Mouse (Mus musculus) thymus, adult 2 months (tissue): ENCODE results near the gene Cox7a2l. TPM values are rescaled to one million over a fixed set of nuclear protein-coding genes. Genes with fewer than 3 reads are reported as not detected.

Experiments used
- DNase-seq: peaks from one replicate; pipeline ENCODE4 v3.0.0; 2021
- H3K27ac ChIP-seq: fragments of 200-500 bp; 2 replicates; pipeline ENCODE4 v1.5.1; 2012; ENCODE audit warnings: low read length, control low read depth; ENCODE audit not compliant: control insufficient read depth, insufficient read depth
- H3K27me3 ChIP-seq: fragments of 200-500 bp; 2 replicates; pipeline ENCODE4 v1.6.1; 2012; ENCODE audit warnings: mild to moderate bottlenecking, low read length, moderate library complexity, mixed read lengths; ENCODE audit not compliant: control insufficient read depth, insufficient read depth
- H3K36me3 ChIP-seq: fragments of 200-500 bp; 2 replicates; pipeline ENCODE4 v1.6.1; 2012; ENCODE audit warnings: mild to moderate bottlenecking, low read length, moderate library complexity; ENCODE audit not compliant: control insufficient read depth, insufficient read depth
- H3K4me1 ChIP-seq: fragments of 200-500 bp; replicated peaks from 2 replicates; pipeline ENCODE4 v1.6.1; 2012; ENCODE audit warnings: low read length; ENCODE audit not compliant: control insufficient read depth, insufficient read depth
- H3K4me3 ChIP-seq: fragments of 200-500 bp; 2 replicates; pipeline ENCODE4 v1.5.1; 2012; ENCODE audit warnings: mild to moderate bottlenecking, low read length, control low read depth, moderate library complexity; ENCODE audit not compliant: control insufficient read depth, insufficient read depth
- CTCF ChIP-seq: fragments of 200-500 bp; IDR thresholded peaks from 2 replicates; pipeline ENCODE4 v1.5.1; 2012; ENCODE audit warnings: mild to moderate bottlenecking, control low read depth, low read length, moderate library complexity, borderline replicate concordance; ENCODE audit not compliant: control insufficient read depth, poor library complexity, insufficient read depth; ENCODE audit errors: extremely low read depth
- POLR2A ChIP-seq: fragments of 200-500 bp; IDR thresholded peaks from 2 replicates; pipeline ENCODE4 v1.6.1; 2012; ENCODE audit warnings: mild to moderate bottlenecking, low read length, control low read depth, moderate library complexity; ENCODE audit not compliant: control insufficient read depth, poor library complexity, insufficient read depth; ENCODE audit errors: extremely low read depth
- WGBS: fragments of 180-500 bp; shearing (Covaris S2); methylation state at CpG from one replicate; pipeline ENCODE4 v1.1.7; 2018; 5-methylcytosine and 5-hydroxymethylcytosine counted together
- polyA plus RNA-seq: library from polyadenylated mRNA; depleted of rRNA; stranded (reverse); fragments of >200 nt; gene quantifications from 2 replicates; pipeline ENCODE4 v1.2.3, GENCODE M21; 2012; rRNA removed

Gene Cox7a2l
- polyA plus RNA-seq, 1 experiment, result 151 TPM

- TF ChIP-seq CTCF (no peak), POLR2A (no peak)
- H3K4me1 ChIP-seq, result peaks cover 8% of the 10 kb centered on the region
- no peaks in the 10 kb centered on the region for H3K27me3 ChIP-seq
- WGBS, result 16% methylated on average over 1 of the region's 1 CpGs
- DNase-seq, result no peak
- H3K4me3 ChIP-seq, result no peak overlapping the region
- no peak overlapping the region for H3K27ac ChIP-seq
- peaks cover 5% of the 10 kb centered on the region; the same call in 1 of the 2 replicates for H3K36me3 ChIP-seq
Measured at GRCm38 (mm10) chr17:83457271-83457670, 59.9 kb downstream of the Cox7a2l start.

- H3K27me3 ChIP-seq, result no peaks in the 10 kb centered on the region
- no peak overlapping the region for H3K4me3 ChIP-seq
- H3K27ac ChIP-seq, result peak overlapping the region; percentile 43; the same call in 1 of the 2 replicates
- H3K4me1 ChIP-seq, result peaks cover 8% of the 10 kb centered on the region
- WGBS, result 32% methylated on average over 5 of the region's 5 CpGs
- TF ChIP-seq POLR2A (no peak), CTCF (no peak)
- H3K36me3 ChIP-seq, result peaks cover 4% of the 10 kb centered on the region
- DNase-seq, result peak; percentile 8
Measured at GRCm38 (mm10) chr17:83453587-83453986, 63.5 kb downstream of the Cox7a2l start.

- 99% methylated on average over 8 of the region's 8 CpGs for WGBS
- no peak for TF ChIP-seq CTCF
- no peak for TF ChIP-seq POLR2A
- peaks cover 7% of the 10 kb centered on the region for H3K4me1 ChIP-seq
- no peaks in the 10 kb centered on the region for H3K27me3 ChIP-seq
- no peak for DNase-seq
- no peak overlapping the region for H3K27ac ChIP-seq
- peaks cover 4% of the 10 kb centered on the region for H3K36me3 ChIP-seq
- no peak overlapping the region for H3K4me3 ChIP-seq
Measured at GRCm38 (mm10) chr17:83452451-83452850, 64.7 kb downstream of the Cox7a2l start.

Other genes with a start within 250 kb of the Cox7a2l start
- gene Eml4, start 166.4 kb downstream of the Cox7a2l start, polyA plus RNA-seq, result 13.0 and 14.6 TPM in 2 replicates
- gene Kcng3, start 114.6 kb upstream of the Cox7a2l start, polyA plus RNA-seq, result 0.13 and 0.27 TPM in 2 replicates
- 44.5 and 59.9 TPM in 2 replicates for gene Mta3, start 188.8 kb upstream of the Cox7a2l start, polyA plus RNA-seq